Mouse (Mus musculus) cerebellum, adult 2 months (tissue): ENCODE measurements around the gene P2ry14. TPM values are rescaled to one million over a fixed set of nuclear protein-coding genes. Genes with fewer than 3 reads are reported as not detected.
"Not testable (repeated sequence)": the region's sequence is repeated elsewhere in the genome, so short reads cannot be mapped to it uniquely, and the experiment has no call there.

ENCODE experiments used
- DNase-seq, 2 experiments: peaks; one replicate each; pipeline ENCODE4 v3.0.0; 2021
- H3K27ac ChIP-seq: fragments of 200-500 bp; 2 replicates; pipeline ENCODE4 v1.5.1; 2012; ENCODE audit warnings: low read length, control low read depth, inconsistent platforms; ENCODE audit not compliant: insufficient read depth
- H3K27me3 ChIP-seq: fragments of 200-500 bp; 2 replicates; pipeline ENCODE4 v1.6.1; 2012; ENCODE audit warnings: inconsistent platforms, mild to moderate bottlenecking, low read length, moderate library complexity; ENCODE audit not compliant: control insufficient read depth, insufficient read depth
- H3K4me1 ChIP-seq: fragments of 200-500 bp; 2 replicates; pipeline ENCODE4 v1.6.1; 2011; ENCODE audit warnings: low read length; ENCODE audit not compliant: control insufficient read depth, insufficient read depth
- H3K4me3 ChIP-seq: fragments of 200-500 bp; replicated peaks from 2 replicates; pipeline ENCODE3; 2011; ENCODE audit warnings: mild to moderate bottlenecking, low read depth, low read length, control low read depth; ENCODE audit not compliant: insufficient read depth
- CTCF ChIP-seq: fragments of 200-500 bp; IDR thresholded peaks from 2 replicates; pipeline ENCODE4 v1.5.1; 2011; ENCODE audit warnings: low read depth, mild to moderate bottlenecking, control low read depth, low read length, moderate library complexity, borderline replicate concordance; ENCODE audit not compliant: insufficient read depth
- POLR2A ChIP-seq: fragments of 200-500 bp; IDR thresholded peaks from 2 replicates; pipeline ENCODE4 v1.6.1; 2011; ENCODE audit warnings: low read length, control low read depth, borderline replicate concordance; ENCODE audit not compliant: insufficient read depth
- WGBS: fragments of 180-500 bp; shearing (Covaris S2); methylation state at CpG from one replicate; pipeline ENCODE4 v1.1.7; 2018; 5-methylcytosine and 5-hydroxymethylcytosine counted together
- polyA plus RNA-seq: library from polyadenylated mRNA; depleted of rRNA; stranded (reverse); fragments of >200 nt; gene quantifications from 2 replicates; pipeline ENCODE4 v1.2.3, GENCODE M21; 2012; rRNA removed

Gene P2ry14
- polyA plus RNA-seq, 1 experiment = 4.2 TPM

DNA sequence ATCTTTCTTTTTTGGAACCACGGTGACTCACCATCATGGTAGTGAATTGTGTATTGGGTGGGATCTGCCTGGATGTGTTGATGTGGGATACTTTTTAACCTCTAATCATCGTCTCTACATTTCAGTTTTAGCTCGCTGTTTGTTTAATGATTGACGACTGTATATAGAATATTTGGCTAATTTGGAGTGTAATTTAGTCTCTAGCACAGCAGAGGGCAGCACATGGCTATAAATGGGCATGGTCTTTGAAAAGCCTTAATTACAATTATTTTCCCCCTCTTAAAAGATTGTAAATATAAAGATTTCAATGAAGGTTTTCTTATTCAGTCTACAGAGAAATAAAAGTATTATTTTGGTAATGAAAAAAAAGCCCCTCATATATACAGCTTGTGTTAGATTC, 76.1 kb downstream of the P2ry14 start:
- 47% methylated on average over 4 of the region's 4 CpGs for WGBS
- TF ChIP-seq CTCF = peak; percentile 48
- TF ChIP-seq POLR2A = no peak
- no peak for DNase-seq

DNA sequence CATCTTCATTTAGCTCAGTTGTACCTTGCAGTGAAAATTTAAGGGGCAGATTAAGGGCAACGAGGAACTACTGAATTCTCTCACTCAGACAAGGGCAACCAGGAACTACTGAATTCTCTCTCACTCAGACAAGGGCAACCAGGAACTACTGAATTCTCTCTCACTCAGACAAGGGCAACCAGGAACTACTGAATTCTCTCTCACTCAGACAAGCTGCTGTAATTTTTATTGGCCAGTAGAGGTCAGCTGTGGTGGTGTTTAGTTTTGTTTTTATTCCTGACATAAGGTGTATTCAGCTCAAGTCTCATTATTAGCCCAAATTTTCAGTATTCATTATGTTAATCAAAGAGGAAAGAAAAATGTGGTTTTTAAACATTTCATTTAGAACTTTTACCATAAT, 84.3 kb downstream of the P2ry14 start:
- H3K27ac ChIP-seq, DNase-seq, H3K4me3 ChIP-seq, H3K4me1 ChIP-seq, H3K27me3 ChIP-seq: not testable (repeated sequence)
- 81% methylated on average over 1 of the region's 1 CpGs for WGBS

More for the DNA sequence above, 76.1 kb downstream of the P2ry14 start:
- H3K27ac ChIP-seq = no peak overlapping the region
- no peaks in the 10 kb centered on the region for H3K27me3 ChIP-seq
- H3K4me3 ChIP-seq = no peak overlapping the region
- H3K4me1 ChIP-seq = peaks cover 8% of the 10 kb centered on the region

- H3K27ac ChIP-seq = no peak overlapping the region
- no peaks in the 10 kb centered on the region for H3K4me1 ChIP-seq
- no peak for TF ChIP-seq CTCF
- TF ChIP-seq POLR2A = no peak
- H3K4me3 ChIP-seq = no peak overlapping the region
- DNase-seq = no peak
- WGBS = 64% methylated on average over 8 of the region's 8 CpGs
- no peaks in the 10 kb centered on the region for H3K27me3 ChIP-seq
These were observed 86.7 kb downstream of the P2ry14 start for GRCm38 (mm10) chr3:59066558-59067294.

DNA sequence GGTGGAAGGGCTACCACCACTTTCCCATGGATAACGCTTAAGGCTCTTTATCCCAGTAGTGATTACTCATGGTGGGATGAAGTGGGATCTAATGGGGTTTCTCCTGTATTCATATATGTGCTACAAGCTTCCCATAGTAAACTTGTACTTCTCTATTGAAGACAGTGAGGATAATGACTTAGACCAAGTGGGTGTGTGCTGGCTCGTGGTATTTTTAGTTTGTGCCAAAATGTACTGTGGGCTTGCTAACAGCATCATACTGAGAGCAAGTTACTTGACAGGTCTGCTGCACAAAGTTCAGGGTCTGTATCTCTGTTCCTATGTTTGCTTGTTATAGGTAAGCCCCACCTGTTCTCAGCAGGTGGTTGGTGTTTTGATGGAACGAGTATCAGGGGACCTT, 87.5 kb downstream of the P2ry14 start:
- no peak overlapping the region for H3K4me3 ChIP-seq
- 77% methylated on average over 3 of the region's 3 CpGs for WGBS
- TF ChIP-seq POLR2A (no peak), CTCF (no peak)
- H3K27ac ChIP-seq = no peak overlapping the region
- no peaks in the 10 kb centered on the region for H3K4me1 ChIP-seq
- DNase-seq = no peak
- H3K27me3 ChIP-seq = no peaks in the 10 kb centered on the region

Other genes with a start within 250 kb of the P2ry14 start
- gene Med12l, start 147.8 kb downstream of the P2ry14 start, polyA plus RNA-seq = 16.9 and 19.0 TPM in 2 replicates
- 0.06 TPM in 1 of 2 replicates, not detected in the other for gene Gpr171, start 51.8 kb downstream of the P2ry14 start, polyA plus RNA-seq
- gene Gpr87, start 41.5 kb upstream of the P2ry14 start, polyA plus RNA-seq = not detected in 2 replicates
- 3.7 and 4.1 TPM in 2 replicates for gene P2ry13, start 57.3 kb upstream of the P2ry14 start, polyA plus RNA-seq
- 16.1 and 17.5 TPM in 2 replicates for gene P2ry12, start 109.3 kb upstream of the P2ry14 start, polyA plus RNA-seq
- gene Igsf10, start 190.8 kb upstream of the P2ry14 start, polyA plus RNA-seq = 2.4 and 3.0 TPM in 2 replicates